Mouse (Mus musculus) right cerebral cortex, postnatal 36 days (tissue): ENCODE results near the gene Gm14403.
A peak's percentile ranks its signal among the peaks of the same experiment; 100 is the strongest.
"Not testable (repeated sequence)": the region's sequence is repeated elsewhere in the genome, so short reads cannot be mapped to it uniquely, and the experiment has no call there.

Experiments
- DNase-seq, 2 experiments: peaks; one replicate each; pipeline ENCODE4 v3.0.0; 2022; ENCODE audit warnings: low spot score in 2 of 2, mixed read lengths in 1 of 2

The Gm14403 gene

GRCm38 (mm10) chr2:177498067-177498466 is at the start of gene Gm14403:
Gene Gm14403, plus strand, starts transcription at chr2:177498215.
- DNase-seq, result peak in 1 of 2 experiments; percentile 34

GRCm38 (mm10) chr2:177464676-177465075 is 33.3 kb upstream of the Gm14403 start, which contains the start of gene Zfp970:
Gene Zfp970, plus strand, starts transcription at chr2:177464733.
- DNase-seq, result not testable (repeated sequence)

GRCm38 (mm10) chr2:177468222-177468621 is 29.8 kb upstream of the Gm14403 start:
- DNase-seq, result not testable (repeated sequence)

GRCm38 (mm10) chr2:177472261-177472660 is 25.8 kb upstream of the Gm14403 start:
- not testable (repeated sequence) for DNase-seq

GRCm38 (mm10) chr2:177481971-177482370 is 16.0 kb upstream of the Gm14403 start:
- DNase-seq, result not testable (repeated sequence)

- not testable (repeated sequence) for DNase-seq
Observed at GRCm38 (mm10) chr2:177483238-177483948, 14.6 kb upstream of the Gm14403 start.

GRCm38 (mm10) chr2:177499182-177499581 is 1.2 kb downstream of the Gm14403 start:
- not testable (repeated sequence) for DNase-seq

GRCm38 (mm10) chr2:177505211-177505719 is 7.2 kb downstream of the Gm14403 start:
- DNase-seq, result not testable (repeated sequence)

GRCm38 (mm10) chr2:177511381-177511780 is 13.4 kb downstream of the Gm14403 start:
- not testable (repeated sequence) for DNase-seq

- not testable (repeated sequence) for DNase-seq
Observed at GRCm38 (mm10) chr2:177511972-177512371, 14.0 kb downstream of the Gm14403 start.

- DNase-seq, result not testable (repeated sequence)
Observed at GRCm38 (mm10) chr2:177513991-177514479, 16.0 kb downstream of the Gm14403 start.

GRCm38 (mm10) chr2:177517746-177518145 is 19.7 kb downstream of the Gm14403 start:
- DNase-seq, result not testable (repeated sequence)

GRCm38 (mm10) chr2:177518354-177518753 is 20.3 kb downstream of the Gm14403 start:
- DNase-seq, result not testable (repeated sequence)

GRCm38 (mm10) chr2:177518960-177519359 is 20.9 kb downstream of the Gm14403 start:
- DNase-seq, result not testable (repeated sequence)

- DNase-seq, result no peak
Observed at GRCm38 (mm10) chr2:177520035-177520434, 22.0 kb downstream of the Gm14403 start.

GRCm38 (mm10) chr2:177523061-177523460 is 25.0 kb downstream of the Gm14403 start:
- no peak for DNase-seq

- not testable (repeated sequence) for DNase-seq
Observed at GRCm38 (mm10) chr2:177523674-177524073, 25.7 kb downstream of the Gm14403 start.

GRCm38 (mm10) chr2:177524171-177524570 is 26.2 kb downstream of the Gm14403 start:
- not testable (repeated sequence) for DNase-seq

GRCm38 (mm10) chr2:177535876-177536275 is 37.9 kb downstream of the Gm14403 start:
- DNase-seq, result no peak

GRCm38 (mm10) chr2:177537141-177537540 is 39.1 kb downstream of the Gm14403 start:
- not testable (repeated sequence) for DNase-seq

- DNase-seq, result not testable (repeated sequence)
Observed at GRCm38 (mm10) chr2:177537717-177538116, 39.7 kb downstream of the Gm14403 start.

- not testable (repeated sequence) for DNase-seq
Observed at GRCm38 (mm10) chr2:177555261-177555660, 57.2 kb downstream of the Gm14403 start.
